Mouse (Mus musculus): ENCODE results near the gene Msx2.

DNA sequence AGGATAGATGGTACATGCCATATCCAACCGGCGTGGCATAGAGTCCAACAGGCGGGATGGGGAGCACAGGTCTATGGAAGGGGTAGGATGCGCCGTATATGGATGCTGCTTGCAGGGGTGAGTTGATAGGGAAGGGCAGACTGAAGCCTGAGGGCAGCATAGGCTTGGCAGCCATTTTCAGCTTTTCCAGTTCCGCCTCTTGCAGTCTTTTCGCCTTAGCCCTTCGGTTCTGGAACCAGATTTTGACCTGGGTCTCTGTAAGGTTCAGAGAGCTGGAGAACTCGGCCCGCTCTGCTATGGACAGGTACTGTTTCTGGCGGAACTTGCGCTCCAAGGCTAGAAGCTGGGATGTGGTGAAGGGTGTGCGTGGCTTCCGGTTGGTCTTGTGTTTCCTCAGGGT, 4.7 kb downstream of the Msx2 start:
- TF ChIP-seq GATA1 (IDR thresholded peaks at IDR 0.05; ENCODE audit: low read length) (no peak), TAL1 (IDR thresholded peaks at IDR 0.05; ENCODE audit: low read length) (no peak)
